Mouse (Mus musculus) embryo, embryonic 11.5 days (tissue): ENCODE results near the gene Pou3f4.
"Not testable (repeated sequence)": the region's sequence is repeated elsewhere in the genome, so short reads cannot be mapped to it uniquely, and the experiment has no call there.

ENCODE experiments used
- DNase-seq: peaks from one replicate; pipeline ENCODE4 v3.0.0-alpha.2; 2012; ENCODE audit warnings: low read depth, low spot score

Gene Pou3f4

DNA sequence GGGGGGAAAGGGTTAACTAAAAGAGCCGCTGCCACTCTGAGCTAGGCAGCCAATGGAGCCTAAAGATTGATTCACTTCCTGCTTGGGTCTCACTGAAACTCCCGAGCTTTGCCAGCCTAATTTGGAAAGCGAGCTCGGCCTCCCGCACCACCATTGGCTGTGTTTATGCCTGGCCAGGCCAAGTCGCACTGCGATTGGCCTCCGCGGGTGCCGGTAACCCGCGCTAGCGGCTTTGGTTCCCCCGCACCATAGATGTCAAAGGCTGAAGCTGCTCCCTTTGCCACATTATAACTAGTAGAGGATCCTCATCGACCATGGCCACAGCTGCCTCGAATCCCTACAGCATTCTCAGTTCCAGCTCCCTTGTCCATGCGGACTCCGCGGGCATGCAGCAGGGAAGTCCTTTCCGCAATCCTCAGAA lies at the start of gene Pou3f4:
Gene Pou3f4, plus strand, starts transcription at position 130 of the 421 bp plus-strand sequence.
- peak; percentile 59 for DNase-seq

GRCm38 (mm10) chrX:110765939-110766338 lies 48.1 kb upstream of the Pou3f4 start:
- DNase-seq, result no peak

GRCm38 (mm10) chrX:110774807-110775206 lies 39.3 kb upstream of the Pou3f4 start:
- not testable (repeated sequence) for DNase-seq

DNA sequence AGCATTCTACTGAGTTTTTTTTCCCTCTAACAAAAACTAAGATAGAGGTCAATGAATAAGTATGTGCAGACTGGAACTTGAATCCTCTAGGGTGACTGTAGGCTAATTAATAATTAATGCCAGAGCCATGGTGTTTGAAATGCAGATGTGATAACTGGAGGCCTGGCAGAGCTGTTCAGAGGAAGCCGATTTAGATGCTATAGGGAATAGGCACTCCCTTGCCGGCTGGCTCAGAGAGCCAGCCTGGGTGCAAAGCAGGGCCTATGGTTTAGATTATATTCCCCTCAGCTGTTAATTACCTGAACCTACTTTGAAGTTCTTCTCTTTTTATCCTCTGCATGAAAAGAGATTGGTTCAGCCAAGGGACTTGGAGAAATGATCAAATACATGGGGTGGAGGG lies 11.6 kb upstream of the Pou3f4 start:
- DNase-seq, result no peak

DNA sequence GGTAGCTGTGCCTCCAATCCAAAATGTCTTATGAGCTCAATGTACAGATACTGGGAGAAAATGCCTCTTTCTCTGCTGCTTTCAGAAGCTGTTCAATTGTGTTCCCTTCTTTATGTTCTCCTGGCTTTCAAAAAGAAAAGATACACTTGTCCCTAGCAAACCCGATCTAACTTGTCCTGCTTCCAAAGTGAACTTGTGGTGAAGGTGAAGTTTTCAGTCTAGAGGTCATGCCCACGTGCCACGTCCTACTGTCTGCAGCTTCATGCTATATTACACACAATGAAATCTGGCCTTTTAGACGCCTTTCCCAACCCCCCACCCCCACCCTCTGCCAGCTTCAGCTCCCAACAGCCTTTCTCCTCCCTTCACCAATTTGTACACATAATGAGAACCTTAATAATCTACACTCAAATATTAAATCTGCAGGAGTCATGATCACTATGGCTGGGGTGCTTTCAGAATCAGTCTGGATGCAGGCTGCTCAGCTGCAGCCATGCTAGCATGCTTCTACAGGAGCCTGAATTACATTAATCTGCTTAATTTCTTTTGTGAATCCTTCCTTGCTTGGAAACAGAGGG lies 4.0 kb upstream of the Pou3f4 start:
- DNase-seq, result no peak

DNA sequence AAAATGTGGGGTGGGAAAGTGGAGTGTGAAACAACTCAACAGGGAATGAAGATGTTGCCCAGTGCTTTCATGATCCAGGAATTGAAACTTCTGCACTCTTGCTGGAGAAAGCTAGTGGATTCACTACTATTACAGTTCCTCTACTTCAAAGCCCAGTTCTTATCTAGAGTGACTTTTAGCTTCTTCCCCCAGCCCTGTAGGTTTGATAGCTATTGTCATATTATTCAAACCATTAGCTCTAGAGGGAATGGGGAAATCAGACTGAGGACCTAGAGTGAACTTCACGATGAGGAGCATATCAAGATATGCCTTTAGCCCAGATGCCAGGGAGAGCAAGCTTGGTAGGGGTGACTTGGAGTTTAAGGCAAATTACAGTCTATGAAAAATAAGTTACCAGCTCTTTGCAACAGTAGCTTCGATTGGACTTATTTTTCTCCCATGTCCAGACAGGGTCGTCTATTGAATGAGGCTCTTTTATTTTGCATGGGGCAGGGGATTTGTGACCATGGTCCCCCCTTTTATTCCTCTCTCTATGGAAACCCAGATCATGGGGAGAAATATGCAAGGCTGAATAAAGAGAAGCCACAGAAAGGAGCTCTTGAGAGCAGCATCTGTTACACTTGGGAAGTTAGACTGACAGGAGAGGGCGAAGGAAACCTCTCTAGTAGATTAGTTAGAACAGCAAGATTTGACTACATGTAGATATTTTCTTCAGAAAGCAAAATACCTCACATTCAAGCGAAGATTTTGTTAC lies 3.1 kb upstream of the Pou3f4 start:
- DNase-seq, result no peak

GRCm38 (mm10) chrX:110812071-110812470 lies 2.0 kb upstream of the Pou3f4 start:
- DNase-seq, result no peak

GRCm38 (mm10) chrX:110813401-110813800 lies 679 bp upstream of the Pou3f4 start:
- DNase-seq, result no peak

- DNase-seq, result no peak
Measured at GRCm38 (mm10) chrX:110814592-110815548, 790 bp downstream of the Pou3f4 start.

GRCm38 (mm10) chrX:110815549-110815930 lies 1.5 kb downstream of the Pou3f4 start:
- no peak for DNase-seq

DNA sequence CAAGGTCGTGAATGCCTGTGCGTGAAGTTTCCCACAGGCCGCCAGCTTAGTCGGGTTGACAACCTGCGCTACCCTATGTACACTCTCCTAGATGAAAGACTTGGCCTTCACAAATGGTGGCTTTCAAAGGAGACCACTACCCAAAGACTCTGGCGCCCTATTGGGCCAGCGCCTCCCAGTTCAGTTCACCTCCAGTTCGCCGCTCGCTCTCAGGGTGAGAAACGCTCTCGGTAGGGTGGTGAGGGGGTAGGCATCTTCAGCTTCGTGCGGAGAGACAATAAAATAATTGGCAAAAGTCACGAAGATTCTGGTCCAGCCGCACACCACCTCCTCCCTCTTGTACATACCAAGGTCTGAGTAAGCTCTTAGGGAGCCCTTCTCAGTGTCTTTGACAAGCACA lies 2.5 kb downstream of the Pou3f4 start:
- no peak for DNase-seq

- no peak for DNase-seq
Measured at GRCm38 (mm10) chrX:110817211-110817610, 3.1 kb downstream of the Pou3f4 start.

DNA sequence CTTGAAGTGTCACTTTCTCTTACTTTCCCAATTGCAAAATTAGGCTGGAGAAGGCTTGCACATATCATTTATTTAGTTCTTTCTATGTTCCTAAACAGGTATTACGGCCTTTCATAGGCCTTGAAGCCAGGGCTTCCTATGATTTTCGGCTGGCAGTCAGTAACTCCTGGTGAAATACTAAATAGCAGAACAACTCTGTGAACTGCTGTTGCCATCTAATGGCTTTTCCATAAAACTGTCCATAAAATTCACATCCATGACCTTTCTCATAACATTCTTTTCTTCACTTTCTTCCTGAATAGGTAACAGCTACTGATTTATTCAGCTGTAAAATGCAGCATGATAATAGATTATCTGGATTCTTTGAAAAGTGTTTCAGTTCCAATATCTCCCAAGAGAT lies 23.4 kb downstream of the Pou3f4 start:
- DNase-seq, result no peak

- no peak for DNase-seq
Measured at GRCm38 (mm10) chrX:110851300-110851699, 37.2 kb downstream of the Pou3f4 start.
